Mouse (Mus musculus) heart, postnatal 10 days (tissue): ENCODE measurements at regions not wholly inside any gene's neighbourhood (a gene's known extent, or its start where the extent isn't known, plus 50 kb on each side); places are given as distances from the start of the nearest gene placed in this dataset.
"Not testable (repeated sequence)": the region's sequence is repeated elsewhere in the genome, so short reads cannot be mapped to it uniquely, and the experiment has no call there.

Experiments
- DNase-seq, 2 experiments: peaks; one replicate each; pipeline ENCODE4 v3.0.0; 2021
- intact Hi-C: fragments of 180-260 bp; cut with DNase I; formaldehyde crosslinking; loops from one replicate; pipeline ENCODE4 v1.15.1; 2025

DNA sequence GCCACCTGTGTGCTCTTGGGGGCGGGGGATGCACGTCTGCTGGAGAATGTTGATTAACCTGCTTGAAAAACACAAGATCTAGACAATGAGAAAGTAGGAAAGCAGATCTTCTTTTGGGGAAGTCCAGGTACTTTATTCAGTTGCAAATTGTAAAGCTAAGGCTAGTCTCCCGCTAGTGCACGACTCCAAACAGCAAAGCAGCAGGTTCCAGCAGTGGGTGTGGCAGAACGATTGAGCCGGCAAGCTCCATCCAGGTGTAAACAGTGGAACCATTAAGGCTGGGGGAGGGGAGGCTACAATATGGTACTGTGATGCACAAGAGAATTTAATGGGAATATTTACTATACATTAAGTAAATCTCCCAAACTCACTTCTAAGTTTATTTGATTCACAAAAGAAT is 448.6 kb upstream of the Cobl start:
- intact Hi-C loops, DNase-seq: not testable (repeated sequence)

DNA sequence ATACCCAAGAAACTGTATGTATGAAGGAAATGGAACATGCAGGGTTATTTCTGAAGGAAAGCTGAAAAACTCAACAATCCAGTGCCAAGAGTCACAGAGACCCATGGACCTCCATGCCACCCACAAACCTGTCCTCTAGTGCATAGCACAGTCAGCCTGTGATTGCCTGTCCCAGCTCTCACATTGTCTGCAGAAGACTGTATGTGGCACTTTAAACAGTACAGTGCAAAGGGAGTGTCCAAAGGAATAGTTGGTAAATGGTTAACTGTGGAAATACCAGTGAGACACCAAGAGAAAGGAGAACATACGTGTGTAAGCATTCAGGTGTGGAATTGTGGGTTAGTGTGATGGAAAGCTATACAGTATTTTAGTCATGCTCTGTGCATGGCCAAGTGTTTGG is 409.0 kb upstream of the Cobl start:
- no peak for DNase-seq
- intact Hi-C loops, result no loop called here

DNA sequence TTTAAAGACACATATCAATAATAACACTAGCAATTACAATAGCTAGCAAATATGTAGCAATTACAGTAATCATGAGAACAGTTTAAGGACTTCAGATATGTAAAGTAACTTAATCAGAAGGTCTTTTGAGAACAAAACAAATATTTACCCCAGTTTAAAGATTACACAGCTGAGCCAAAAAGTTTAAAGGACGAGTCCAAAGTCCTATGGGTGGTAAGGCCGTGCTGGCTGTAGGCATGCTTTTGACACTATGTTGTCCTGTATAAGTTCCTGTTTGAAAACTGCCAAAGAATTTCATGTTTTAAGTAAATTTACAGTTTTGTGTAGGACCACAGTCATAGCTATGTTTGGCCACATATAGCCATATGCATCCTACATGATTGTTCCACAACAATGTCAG is 408.0 kb upstream of the Cobl start:
- no peak for DNase-seq

DNA sequence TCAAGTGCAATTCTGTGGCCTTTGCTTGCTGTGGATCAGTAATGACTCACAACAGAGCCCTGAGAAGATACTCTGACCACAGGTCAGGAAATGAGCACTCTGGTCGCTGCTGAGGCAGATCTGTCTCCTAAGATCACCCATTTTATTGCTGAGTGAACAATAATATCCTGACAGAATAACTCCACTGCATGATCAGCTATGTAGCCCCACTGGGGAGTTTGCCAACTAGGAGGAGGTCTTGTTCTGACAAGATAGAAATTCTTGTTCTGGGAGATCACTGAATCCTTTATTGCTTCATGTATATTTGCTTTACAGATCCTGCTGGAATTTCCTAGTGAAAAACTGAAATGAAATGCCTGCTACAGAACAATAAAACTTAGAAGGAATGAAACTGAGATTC is 407.6 kb upstream of the Cobl start:
- intact Hi-C loops, result no loop called here
- no peak for DNase-seq

More for the DNA sequence above, 408.0 kb upstream of the Cobl start:
- intact Hi-C loops, result no loop called here

DNA sequence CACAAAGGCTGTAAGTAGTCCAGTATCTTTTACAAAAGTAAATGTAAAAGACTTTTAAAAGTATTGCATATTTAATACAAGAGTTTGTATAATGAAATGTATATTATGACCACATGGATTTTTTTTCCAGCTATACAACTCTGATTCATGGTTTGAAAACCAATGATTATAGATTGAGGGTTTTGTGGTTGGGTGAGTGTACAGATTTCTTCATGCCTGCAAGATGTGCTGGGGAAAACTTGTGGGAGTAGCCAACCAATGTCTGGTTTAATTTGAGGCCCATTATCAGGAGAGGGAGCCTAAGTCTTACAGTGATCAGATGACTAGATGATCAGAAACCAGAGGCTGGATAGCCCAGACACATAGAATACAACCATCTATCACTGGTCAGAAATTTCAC is 402.8 kb upstream of the Cobl start:
- intact Hi-C loops, result no loop called here
- DNase-seq, result no peak

DNA sequence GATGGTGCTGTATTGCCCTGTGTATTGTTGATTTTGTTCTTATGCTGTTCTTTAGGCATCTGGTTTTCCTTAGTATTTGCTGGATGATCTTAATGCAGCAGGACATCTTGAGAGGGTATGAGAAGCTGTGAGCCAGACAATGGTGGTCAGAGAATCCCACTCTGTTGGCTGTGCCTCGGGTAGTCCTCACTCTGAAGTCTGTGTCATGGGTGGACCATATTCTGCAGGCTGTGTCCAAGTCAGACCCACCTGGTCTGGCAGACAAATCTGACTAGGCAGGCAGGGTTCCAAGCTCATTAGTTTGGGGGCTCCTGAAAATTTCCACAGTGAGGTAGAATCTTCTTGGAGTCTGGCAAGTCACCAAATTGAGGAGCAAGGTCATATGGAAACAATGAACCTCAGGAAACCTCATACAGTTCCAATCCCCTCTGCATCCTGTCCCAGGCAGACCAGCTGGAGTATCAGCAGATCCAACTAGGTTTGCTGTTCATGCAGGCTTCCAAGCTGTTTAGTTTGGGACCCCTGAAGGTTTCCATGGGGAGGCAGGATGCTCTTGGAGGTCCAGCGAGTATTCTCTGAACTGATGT is 400.4 kb upstream of the Cobl start:
- no peak for DNase-seq
- intact Hi-C loops, result no loop called here

DNA sequence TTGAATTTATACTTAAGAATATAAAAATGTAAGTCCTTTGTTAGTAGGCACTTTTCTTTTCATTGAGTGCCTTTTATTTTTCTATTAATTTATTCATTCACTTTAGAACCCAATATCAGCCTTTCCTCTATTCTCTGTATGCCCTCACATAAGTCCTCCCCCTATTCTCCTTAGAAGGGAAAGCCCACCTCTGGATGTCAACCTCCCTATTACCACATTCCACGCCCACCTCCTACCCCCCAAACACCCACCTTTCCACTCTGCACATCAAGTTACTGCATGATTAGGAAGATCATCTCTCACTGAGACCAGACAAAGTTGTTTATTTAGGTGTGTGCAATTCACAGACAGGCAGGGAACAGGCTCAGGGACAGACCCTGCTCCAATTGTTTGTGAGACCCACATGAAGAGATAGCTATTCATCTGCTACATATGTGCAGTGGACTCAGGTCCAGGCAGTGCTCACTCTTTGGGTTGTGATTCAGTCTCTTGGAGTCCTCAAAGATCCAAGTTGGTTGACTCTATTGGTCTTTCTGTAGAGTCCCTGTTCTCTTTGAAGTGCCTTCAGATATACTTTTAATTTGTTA is 394.7 kb upstream of the Cobl start:
- intact Hi-C loops, result no loop called here

DNA sequence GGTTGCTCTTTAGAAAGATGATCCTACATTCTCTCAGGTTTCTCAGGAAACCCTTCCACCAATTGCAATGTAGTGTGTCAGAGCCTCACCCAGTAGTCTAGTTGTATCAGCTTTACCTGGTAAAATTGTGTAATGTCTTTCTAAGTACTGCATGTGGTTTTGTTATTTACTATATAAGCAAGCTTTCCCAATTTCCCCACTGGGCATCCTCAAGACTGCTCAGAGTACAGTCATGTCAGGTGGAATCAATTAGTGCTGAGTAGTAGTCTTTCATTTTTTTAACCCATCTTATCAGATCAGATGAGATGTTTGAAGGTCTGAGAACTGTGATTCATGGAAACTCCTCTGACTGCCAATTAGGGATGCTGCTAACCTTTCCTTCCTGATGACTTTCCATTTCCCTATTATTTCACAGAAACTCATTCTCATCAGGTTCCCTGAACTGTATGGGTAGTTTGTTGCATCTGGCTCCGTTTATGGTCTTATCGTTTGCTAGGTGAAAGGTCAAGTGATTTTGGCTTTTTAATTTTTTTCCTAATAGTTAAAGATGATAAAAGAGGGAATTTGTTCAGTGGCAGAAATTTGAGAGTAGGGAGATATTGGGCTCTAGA is 393.6 kb upstream of the Cobl start:
- no peak for DNase-seq
- intact Hi-C loops, result no loop called here

More for the DNA sequence above, 394.7 kb upstream of the Cobl start:
- DNase-seq, result no peak

DNA sequence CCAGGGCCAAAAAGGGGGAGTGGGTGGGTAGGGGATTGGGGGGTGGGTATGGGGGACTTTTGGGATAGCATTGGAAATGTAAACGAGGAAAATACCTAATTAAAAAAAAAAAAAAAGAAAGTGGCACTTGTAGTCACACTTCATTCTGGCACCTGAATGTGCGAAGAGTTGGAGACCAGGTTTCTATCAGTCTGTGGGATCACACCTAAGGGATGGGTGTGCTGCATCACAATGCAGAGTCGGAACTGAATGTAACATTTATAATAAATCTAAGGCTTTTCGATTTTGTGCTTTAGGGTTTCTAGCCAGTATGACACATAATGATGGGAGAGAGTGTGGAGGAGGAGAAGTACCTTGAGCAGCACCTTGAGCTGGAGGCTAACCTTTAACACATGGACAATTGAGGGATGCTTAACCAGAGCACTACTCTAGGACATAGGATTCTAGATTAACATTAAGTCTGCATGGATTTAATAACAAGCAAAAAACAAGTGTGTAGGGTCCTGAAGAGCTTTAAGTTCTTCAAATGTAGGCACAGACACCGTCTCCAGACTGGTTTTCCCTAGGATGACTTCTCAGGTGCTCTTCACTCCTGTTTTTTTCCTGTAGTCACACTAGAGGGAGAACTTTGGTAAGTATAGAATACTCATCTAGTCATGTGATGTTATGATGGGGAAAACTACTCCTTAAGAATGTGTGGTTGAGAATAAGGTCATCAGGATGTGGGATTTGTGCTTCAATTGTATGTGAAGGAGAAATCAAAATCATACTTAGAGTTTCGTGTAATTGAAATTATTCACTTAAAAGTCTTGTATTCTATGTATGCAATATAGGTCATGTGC is 392.8 kb upstream of the Cobl start:
- intact Hi-C loops, result no loop called here
- no peak for DNase-seq

DNA sequence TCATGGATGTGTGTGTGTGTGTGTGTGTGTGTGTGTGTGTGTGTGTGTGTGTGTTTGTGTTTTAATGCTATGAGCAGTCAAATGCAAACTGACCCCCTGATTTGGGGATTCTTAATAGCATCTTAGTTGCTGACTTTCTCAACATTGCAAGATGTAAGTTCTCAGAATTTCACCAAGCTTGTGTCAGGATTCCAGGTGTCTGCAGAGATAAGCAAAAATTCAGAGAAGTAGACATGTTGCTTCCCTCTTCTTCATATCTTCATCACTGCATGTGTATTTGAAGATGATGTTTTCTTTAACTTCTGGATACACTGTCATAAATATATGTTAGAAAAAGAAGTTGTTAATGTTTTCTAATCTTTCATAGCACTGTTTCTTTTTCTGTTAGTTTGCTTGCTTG is 383.0 kb upstream of the Cobl start:
- no peak for DNase-seq
- intact Hi-C loops, result no loop called here

DNA sequence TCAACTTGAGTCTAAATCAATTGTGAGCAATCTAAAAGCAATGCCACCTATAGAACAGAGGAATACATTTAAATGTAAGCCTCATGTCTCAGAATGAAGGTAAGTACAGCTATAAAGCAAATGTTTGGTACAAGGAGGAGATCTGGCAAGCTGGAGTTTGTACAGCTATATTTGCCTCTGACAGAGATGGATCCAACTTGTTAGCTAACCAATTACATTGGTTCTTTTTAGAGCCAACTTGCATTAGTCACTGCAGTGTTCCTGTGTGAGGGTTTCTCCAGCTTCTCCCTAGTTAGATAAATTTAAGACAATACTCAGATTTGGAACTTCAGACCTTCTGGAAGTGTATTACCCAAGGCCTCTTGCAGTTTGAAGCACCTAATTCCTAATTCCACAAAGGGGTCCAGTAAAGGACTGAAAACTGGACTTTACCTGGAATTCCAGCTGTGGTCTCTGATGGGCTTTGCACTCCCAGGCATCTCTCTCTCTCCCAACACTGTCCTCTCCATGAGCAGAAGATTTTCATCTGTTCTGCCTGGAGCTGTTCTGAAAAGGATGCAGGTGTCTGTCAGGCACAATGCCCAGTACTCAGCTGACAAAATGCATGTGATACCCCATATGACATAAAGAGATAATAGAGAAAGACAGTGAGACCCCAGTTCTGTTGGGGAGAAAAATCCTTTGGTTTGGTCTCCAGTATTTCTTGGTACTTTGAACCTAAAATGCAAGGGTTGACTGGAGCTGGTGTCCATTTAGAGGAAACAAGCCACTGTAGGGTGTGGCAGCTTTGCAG is 379.1 kb upstream of the Cobl start:
- no peak for DNase-seq
- intact Hi-C loops, result no loop called here

DNA sequence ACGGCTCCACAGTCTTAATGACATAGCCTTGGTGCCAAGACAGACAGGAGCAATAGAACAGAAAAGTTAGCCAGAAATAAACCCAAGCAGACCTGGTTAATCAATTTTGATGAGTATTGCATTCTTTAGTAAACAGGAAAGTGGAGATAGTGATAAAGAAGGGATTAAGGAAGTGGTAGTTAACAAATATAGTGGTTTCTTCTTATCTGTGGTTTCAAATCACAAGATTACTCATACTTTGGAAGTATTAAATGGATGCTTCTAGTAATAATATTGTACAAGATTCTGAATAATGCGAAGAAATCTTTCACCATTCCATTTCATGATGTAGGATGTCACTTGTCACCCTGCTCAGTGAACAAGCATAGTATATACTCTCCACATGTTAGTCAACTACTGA is 376.6 kb upstream of the Cobl start:
- intact Hi-C loops, result no loop called here
- no peak for DNase-seq

DNA sequence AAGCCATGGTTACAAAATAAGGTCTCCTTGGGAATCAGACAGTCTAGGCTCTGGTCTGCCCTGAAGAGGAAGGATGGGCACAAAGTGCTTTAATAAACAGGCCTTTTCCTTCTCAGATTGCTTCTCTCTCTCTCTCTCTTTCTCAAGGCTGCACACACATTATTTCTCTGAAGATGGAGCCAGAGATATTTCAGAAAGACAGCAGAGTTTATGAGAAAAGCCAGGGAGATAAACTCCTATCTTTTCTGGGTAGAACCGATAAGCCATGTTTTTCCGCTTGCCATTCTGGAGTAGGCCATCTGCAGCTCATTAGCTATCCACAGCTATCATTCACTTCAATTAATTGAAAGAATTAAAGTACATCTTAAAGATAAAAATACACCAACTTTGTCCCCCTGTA is 373.2 kb upstream of the Cobl start:
- intact Hi-C loops, result no loop called here
- no peak for DNase-seq

DNA sequence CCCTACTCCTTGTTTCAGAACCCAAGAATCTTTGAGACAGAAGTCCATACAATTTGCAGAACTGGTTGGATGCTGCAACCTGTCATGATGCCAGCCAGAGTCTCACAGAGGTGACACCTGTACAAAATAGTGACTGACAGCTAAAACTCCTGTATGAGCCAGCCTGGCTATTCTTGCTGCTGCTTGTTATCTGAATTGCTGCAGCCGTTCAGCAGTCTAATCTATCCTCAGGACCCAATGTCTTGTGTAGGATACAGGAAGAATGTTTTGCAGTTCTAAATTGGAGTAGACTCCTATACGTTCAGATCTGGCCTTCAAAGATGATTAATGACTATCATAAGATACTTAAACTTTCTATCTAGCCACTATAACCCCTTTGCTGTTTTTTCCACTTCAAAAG is 372.6 kb upstream of the Cobl start:
- intact Hi-C loops, result no loop called here
- DNase-seq, result no peak

DNA sequence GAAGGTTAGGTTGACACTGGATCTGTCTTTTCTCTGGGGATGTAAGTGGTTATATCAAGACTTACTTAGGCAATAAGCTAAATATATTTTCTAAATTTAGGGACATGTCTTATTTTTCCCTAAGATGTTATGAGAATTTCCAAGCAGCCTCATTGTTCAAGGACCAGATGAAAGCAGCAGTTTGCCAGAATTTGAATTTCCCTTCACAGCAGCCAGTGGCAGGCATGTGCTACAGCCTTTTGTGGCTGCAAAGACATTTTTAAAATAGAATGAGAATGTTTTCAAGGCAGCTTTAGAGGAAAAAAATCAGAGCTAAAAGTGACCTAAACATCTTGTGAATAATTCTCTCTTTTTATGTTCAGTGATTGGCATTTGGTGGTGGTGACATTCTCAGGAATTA is 371.6 kb upstream of the Cobl start:
- intact Hi-C loops, result no loop called here
- DNase-seq, result no peak

DNA sequence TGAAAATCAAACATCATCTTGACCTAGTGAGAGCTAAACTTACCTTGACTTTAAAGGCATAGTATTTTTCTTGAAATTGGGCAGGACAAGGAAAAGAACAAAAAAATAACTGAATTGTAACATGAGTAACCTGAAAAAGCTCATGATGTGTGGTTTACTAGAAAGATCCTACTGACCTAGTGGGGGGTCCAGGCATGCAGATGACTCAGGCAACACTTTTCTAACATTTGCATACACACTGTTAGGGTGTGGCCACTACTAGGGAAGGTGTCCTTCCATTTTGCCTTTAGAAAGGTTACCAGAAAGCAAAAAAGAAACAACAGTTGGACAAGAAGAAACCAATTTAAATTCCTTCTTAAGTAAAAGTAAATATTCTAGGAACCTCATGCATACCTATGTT is 347.3 kb upstream of the Cobl start:
- intact Hi-C loops, result no loop called here
- DNase-seq, result no peak

DNA sequence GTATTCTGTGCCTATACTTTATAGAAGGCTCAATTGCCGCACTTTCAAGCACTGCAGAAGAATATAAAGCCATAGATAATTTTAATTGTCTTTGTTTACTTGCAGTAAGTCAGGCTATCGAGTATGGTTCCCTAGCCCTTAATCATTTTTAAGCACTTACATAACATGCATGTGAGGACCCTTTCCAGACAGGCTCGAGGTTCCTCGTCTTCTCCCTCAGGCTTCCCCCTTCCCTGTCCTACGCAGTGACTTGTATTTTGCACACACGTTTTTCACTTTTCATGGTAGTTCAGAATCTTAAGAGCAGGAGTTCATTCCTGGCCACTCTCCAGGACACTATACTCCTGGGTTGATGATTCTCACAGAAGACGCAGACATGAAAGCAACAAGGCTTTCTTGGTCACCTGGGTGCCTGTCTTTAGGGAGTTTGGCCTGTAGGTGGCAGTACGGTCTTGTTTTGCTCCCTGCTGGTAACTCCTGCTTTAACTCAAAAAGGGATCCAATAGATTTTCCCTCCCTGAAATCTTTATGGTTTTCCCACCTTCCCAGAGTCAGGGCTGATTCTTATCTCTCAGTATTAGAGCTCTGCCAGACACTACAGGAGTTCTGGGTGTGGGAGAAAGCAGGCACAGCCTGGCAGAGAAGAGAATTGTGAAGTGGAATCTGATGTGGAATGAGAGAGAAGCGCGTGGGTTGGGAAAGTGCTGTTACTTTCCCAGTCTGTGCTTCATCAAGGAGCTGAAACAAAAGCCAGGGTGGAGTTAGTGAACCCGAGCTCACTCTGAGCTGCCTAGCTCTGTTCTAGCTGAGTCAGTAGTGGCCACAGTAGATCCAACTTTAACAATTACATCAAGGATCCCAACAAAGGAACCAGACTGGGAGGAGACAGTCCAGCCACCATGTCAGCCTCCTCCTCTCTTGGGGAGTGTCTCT is 346.5 kb upstream of the Cobl start:
- intact Hi-C loops, result no loop called here
- peak; percentile 45 to 66 for DNase-seq
